In the genomic region with DNA sequence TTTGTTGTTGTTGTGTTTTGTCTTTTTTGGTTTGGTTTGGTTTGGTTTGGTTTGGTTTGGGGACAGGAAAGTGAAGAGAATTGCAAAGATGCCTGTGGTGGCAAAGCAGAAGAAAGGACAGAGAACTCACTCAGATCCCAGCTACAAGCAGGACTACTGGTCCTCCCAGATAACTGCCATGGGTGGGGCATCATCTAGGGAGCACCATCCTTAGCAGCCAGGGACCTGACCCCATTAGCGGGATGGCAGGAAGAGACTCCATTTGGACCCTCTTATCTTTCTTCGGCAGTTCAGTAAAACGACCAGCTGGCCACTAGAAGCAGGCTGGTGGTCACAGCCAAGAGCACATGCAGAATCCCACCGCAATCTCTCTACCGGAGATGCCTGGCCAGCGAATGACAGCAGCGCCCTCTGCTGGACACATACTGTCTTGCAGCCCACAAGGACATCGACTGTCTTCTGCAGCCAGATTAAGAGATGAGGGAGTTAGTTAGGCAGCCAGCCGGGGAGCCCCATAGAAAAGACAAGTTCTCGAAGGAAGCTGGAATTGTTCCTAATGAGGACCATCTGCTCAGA, we compare ENCODE assay signal across 8 mouse cellular contexts.
DNase-seq lines count a peak whose midpoint lies in the region; ATAC-seq and TF ChIP-seq lines count a peak whose summit lies in the region.

No protein-coding gene starts in this region.

- no peaks in the 10 kb centered on the region for H3K9me3 ChIP-seq in kidney, embryonic 15.5 days (replicated peaks)
- H3K9me3 ChIP-seq in limb, embryonic 15.5 days: no peaks in the 10 kb centered on the region

- TF ChIP-seq CTCF in heart, adult 2 months (IDR thresholded peaks at IDR 0.05): peak; percentile 80

- H3K4me2 ChIP-seq in kidney, embryonic 15.5 days: peak overlapping the region; percentile 22; the same call in 1 of the 2 replicates
- 0 out of 2 replicates have a peak overlapping the region, but pooled peaks have one; percentile 17 for H3K4me2 ChIP-seq in limb, embryonic 15.5 days

- H3K4me3 ChIP-seq in heart, adult 2 months: no peak overlapping the region
- H3K4me3 ChIP-seq in kidney, embryonic 15.5 days (replicated peaks): no peak overlapping the region
- H3K4me3 ChIP-seq in limb, embryonic 15.5 days: no peak overlapping the region

- no peak for ATAC-seq in monocyte, adult 5-6 weeks (replicated peaks; ENCODE audit: insufficient number of reproducible peaks, low FRiP score, low TSS enrichment, poor library complexity, severe bottlenecking)
- peak; percentile 54 for ATAC-seq in kidney, embryonic 15.5 days (replicated peaks; ENCODE audit: low FRiP score)
- ATAC-seq in limb, embryonic 15.5 days (ENCODE audit: insufficient number of reproducible peaks, low FRiP score, low TSS enrichment, low read depth): no peak

- no peak overlapping the region for H3K27ac ChIP-seq in heart, adult 2 months
- H3K27ac ChIP-seq in kidney, embryonic 15.5 days: no peak overlapping the region
- no peak overlapping the region for H3K27ac ChIP-seq in limb, embryonic 15.5 days

- DNase-seq in monocyte, adult 2 months (ENCODE audit: low read depth in 1 of 2, low spot score in 2 of 2): peak; percentile 2 to 9
- DNase-seq in embryo, embryonic 9.5 days (ENCODE audit: extremely low spot score): peak; percentile 80
- DNase-seq in heart, adult 2 months: peak; percentile 34 to 74
- DNase-seq in neural tube, embryonic 10.5 days (ENCODE audit: extremely low spot score, low spot score): peak; percentile 88
- DNase-seq in testis, postnatal 10 days (ENCODE audit: low spot score): peak; percentile 89

- no peak overlapping the region for H3K9ac ChIP-seq in heart, adult 2 months (ENCODE audit: low read depth, low read length)
- no peak overlapping the region for H3K9ac ChIP-seq in kidney, embryonic 15.5 days
- H3K9ac ChIP-seq in limb, embryonic 15.5 days: no peak overlapping the region

- no peaks in the 10 kb centered on the region for H3K36me3 ChIP-seq in heart, adult 2 months (ENCODE audit: control insufficient read depth, insufficient read depth, low read length)
- H3K36me3 ChIP-seq in kidney, embryonic 15.5 days: no peaks in the 10 kb centered on the region
- no peaks in the 10 kb centered on the region for H3K36me3 ChIP-seq in limb, embryonic 15.5 days

- H3K27me3 ChIP-seq in heart, adult 2 months (ENCODE audit: control insufficient read depth, insufficient read depth, low read length): no peaks in the 10 kb centered on the region; the same call in 1 of the 2 replicates
- H3K27me3 ChIP-seq in kidney, embryonic 15.5 days: no peaks in the 10 kb centered on the region
- H3K27me3 ChIP-seq in limb, embryonic 15.5 days: no peaks in the 10 kb centered on the region

- 8% methylated on average over 10 of the region's 10 CpGs for WGBS in heart, adult 2 months
- 5% methylated on average over 10 of the region's 10 CpGs for WGBS in kidney, embryonic 15.5 days
- WGBS in limb, embryonic 15.5 days: 8% methylated on average over 10 of the region's 10 CpGs

- no peaks in the 10 kb centered on the region for H3K79me2 ChIP-seq in heart, adult 2 months (replicated peaks; ENCODE audit: control insufficient read depth, insufficient read depth, low read length)

- intact Hi-C loops in heart, adult 2 months (cut with DNase I): no loop called here

- TF ChIP-seq POLR2A in heart, adult 2 months (IDR thresholded peaks at IDR 0.05; ENCODE audit: insufficient read depth, low read depth, low read length): no peak

- TF ChIP-seq EP300 in heart, adult 2 months (IDR thresholded peaks at IDR 0.05; ENCODE audit: insufficient read depth, low read depth, low read length): no peak

- no peaks in the 10 kb centered on the region for H3K4me1 ChIP-seq in heart, adult 2 months (ENCODE audit: control insufficient read depth, insufficient read depth, low read length)
- H3K4me1 ChIP-seq in kidney, embryonic 15.5 days: no peaks in the 10 kb centered on the region
- H3K4me1 ChIP-seq in limb, embryonic 15.5 days: no peaks in the 10 kb centered on the region

Comparison
In these comparisons a context has a peak if more than half of its experiments do, and no peak if none do; other contexts are left out.
1. DNase-seq: peak in every context shown above with its lines; median percentile 89 in testis, postnatal 10 days; 88 in neural tube, embryonic 10.5 days; 80 in embryo, embryonic 9.5 days; 54 in heart, adult 2 months; 6 in monocyte, adult 2 months.